Mouse (Mus musculus) ES-E14 (cell line): Measurements from ENCODE around the gene Cyp2d11.

ENCODE experiments used
- HCFC1 ChIP-seq: IDR thresholded peaks from 2 replicates; pipeline ENCODE4 v1.6.1; 2012; ENCODE audit warnings: low read length, inconsistent platforms, borderline replicate concordance; ENCODE audit not compliant: insufficient read depth
- MAFK ChIP-seq: IDR thresholded peaks from 2 replicates; pipeline ENCODE4 v1.6.1; 2014; ENCODE audit warnings: mild to moderate bottlenecking, low read depth, low read length, inconsistent platforms; ENCODE audit not compliant: insufficient read depth

DNA sequence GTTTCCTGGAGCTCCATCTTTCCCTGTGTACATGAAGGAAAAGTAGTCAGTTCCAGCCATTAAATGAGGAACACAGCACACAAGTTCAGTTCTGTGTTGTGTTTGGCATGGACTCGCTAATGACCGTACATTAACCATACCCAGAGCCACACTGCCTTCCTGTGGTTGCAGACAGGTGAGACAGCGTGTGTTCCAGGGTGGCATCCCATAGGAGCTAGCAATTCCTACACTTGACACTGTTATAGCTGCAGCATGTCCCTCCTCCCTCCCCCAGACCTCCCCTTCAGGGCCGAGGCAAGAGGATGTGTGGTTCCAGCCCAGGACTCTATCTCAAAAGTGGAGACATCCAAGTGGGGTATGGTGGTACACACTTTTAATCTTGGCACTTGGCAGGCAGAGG lies 43.5 kb downstream of the Cyp2d11 start:
- TF ChIP-seq HCFC1 (no peak), MAFK (no peak)
